Mouse (Mus musculus) lung, embryonic 14.5 days (tissue): ENCODE data around the gene Myrfl. TPM values are rescaled to one million over a fixed set of nuclear protein-coding genes. Genes with fewer than 3 reads are reported as not detected.

ENCODE experiments used
- ATAC-seq: fragments of 200-750 bp; cut with Nextera tagmentation; 2 replicates; pipeline ENCODE4 v1.8.0; 2017; ENCODE audit warnings: mild to moderate bottlenecking, moderate TSS enrichment, moderate library complexity; ENCODE audit not compliant: insufficient read depth
- DNase-seq: peaks from one replicate; pipeline ENCODE4 v3.0.0-alpha.2; 2015
- H3K27ac ChIP-seq: fragments of 300-500 bp; sonication (generic); 2 replicates; pipeline ENCODE4 v1.5.1; 2014; ENCODE audit warnings: low read depth, mild to moderate bottlenecking, moderate library complexity
- H3K27me3 ChIP-seq: fragments of 300-500 bp; sonication (generic); 2 replicates; pipeline ENCODE4 v1.6.1; 2014; ENCODE audit warnings: low read length, control low read depth; ENCODE audit not compliant: insufficient read depth
- H3K36me3 ChIP-seq: fragments of 300-500 bp; sonication (generic); 2 replicates; pipeline ENCODE4 v1.6.1; 2014; ENCODE audit warnings: control low read depth; ENCODE audit not compliant: insufficient read depth
- H3K4me1 ChIP-seq: fragments of 300-500 bp; sonication (generic); 2 replicates; pipeline ENCODE4 v1.6.1; 2014; ENCODE audit warnings: antibody characterized with exemption, control low read depth; ENCODE audit not compliant: insufficient read depth
- H3K4me2 ChIP-seq: fragments of 300-500 bp; sonication (generic); 2 replicates; pipeline ENCODE4 v1.6.1; 2014; ENCODE audit warnings: mild to moderate bottlenecking
- H3K4me3 ChIP-seq: fragments of 300-500 bp; sonication (generic); 2 replicates; pipeline ENCODE4 v1.5.1; 2014; ENCODE audit warnings: low read depth, low read length
- H3K9ac ChIP-seq: fragments of 300-500 bp; sonication (generic); 2 replicates; pipeline ENCODE4 v1.6.1; 2014
- H3K9me3 ChIP-seq: fragments of 300-500 bp; sonication (generic); 2 replicates; pipeline ENCODE4 v1.6.1; 2016; ENCODE audit warnings: low read depth, low read length, control low read depth
- CTCF ChIP-seq: IDR thresholded peaks from 2 replicates; pipeline ENCODE4 v1.5.1; 2016; ENCODE audit warnings: antibody characterized with exemption, low read depth
- WGBS: fragments of 180-500 bp; shearing (Covaris S2); extraction: QIAGEN DNeasy Blood & Tissue Kit; methylation state at CpG from one replicate; pipeline ENCODE4 v1.1.7; 2014; 5-methylcytosine and 5-hydroxymethylcytosine counted together
- polyA plus RNA-seq: library from polyadenylated mRNA; unstranded; fragments of >200 nt; fragmentation: Nextera tagmentation; extraction: Ambion mirVana; gene quantifications from 2 replicates; pipeline ENCODE4 v1.2.1, GENCODE M21; 2014

Gene Myrfl
- polyA plus RNA-seq, 1 experiment from 2014 or later = not detected

GRCm38 (mm10) chr10:116796066-116796465, 100.7 kb downstream of the Myrfl start:
- Histone ChIP-seq H3K4me3 (no peak overlapping the region), H3K4me1 (no peaks in the 10 kb centered on the region), H3K36me3 (no peaks in the 10 kb centered on the region), H3K4me2 (no peak overlapping the region), H3K9ac (no peak overlapping the region), H3K27ac (no peak overlapping the region), H3K27me3 (no peaks in the 10 kb centered on the region), H3K9me3 (no peaks in the 10 kb centered on the region)
- WGBS = 53% methylated on average over 6 of the region's 6 CpGs
- ATAC-seq (no peak), DNase-seq (no peak)
- no peak for TF ChIP-seq CTCF

GRCm38 (mm10) chr10:116789096-116789495, 107.6 kb downstream of the Myrfl start:
- TF ChIP-seq CTCF = peak; percentile 63
- DNase-seq = peak; percentile 65
- H3K4me3 ChIP-seq = no peak overlapping the region
- no peaks in the 10 kb centered on the region for H3K36me3 ChIP-seq
- no peaks in the 10 kb centered on the region for H3K9me3 ChIP-seq
- no peak overlapping the region for H3K4me2 ChIP-seq
- H3K27me3 ChIP-seq = no peaks in the 10 kb centered on the region
- no peak for ATAC-seq
- H3K4me1 ChIP-seq = no peaks in the 10 kb centered on the region
- H3K9ac ChIP-seq = no peak overlapping the region
- H3K27ac ChIP-seq = no peak overlapping the region

DNA sequence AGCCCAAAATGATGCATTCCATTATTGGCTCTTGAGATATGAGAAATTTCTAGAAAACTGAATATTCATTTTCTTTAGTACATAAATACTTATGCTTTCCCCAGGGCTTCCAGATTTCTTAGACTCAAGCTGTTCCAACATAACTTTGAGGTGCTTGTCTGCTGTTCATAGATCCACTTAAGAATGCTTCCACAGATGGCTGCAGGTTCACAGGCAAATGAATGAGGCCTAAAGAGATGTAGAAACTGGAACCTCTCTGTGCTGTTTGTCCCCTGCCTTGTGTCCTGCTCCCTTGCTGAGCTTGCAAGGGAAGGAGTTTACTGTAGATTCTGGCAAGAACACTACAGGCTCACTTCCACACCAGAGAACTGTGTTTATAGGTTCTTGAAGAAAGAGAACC, 108.3 kb downstream of the Myrfl start:
- no peaks in the 10 kb centered on the region for H3K9me3 ChIP-seq
- no peak for TF ChIP-seq CTCF
- no peak overlapping the region for H3K4me2 ChIP-seq
- H3K4me3 ChIP-seq = no peak overlapping the region
- no peaks in the 10 kb centered on the region for H3K27me3 ChIP-seq
- no peaks in the 10 kb centered on the region for H3K36me3 ChIP-seq
- H3K9ac ChIP-seq = no peak overlapping the region
- DNase-seq (no peak), ATAC-seq (no peak)
- no peaks in the 10 kb centered on the region for H3K4me1 ChIP-seq
- H3K27ac ChIP-seq = no peak overlapping the region

DNA sequence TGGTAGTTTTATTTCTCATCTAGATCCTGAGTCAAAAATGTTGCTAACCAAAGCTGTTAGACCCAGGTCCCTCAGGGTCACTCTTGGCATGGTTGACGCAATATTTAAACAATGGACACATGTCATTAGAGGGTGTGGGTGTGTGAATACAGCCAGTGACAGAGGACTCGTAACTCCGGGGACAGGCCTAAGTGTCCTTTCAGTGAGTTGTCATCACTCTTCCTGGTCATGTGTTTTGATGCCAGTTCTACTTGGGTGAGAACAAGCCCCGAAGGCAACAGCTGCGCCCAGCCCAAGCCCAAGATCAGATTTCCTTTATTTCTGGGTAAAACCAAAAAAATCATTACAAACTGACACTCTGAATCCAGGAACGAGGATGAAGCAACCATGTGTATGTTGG, 112.6 kb downstream of the Myrfl start:
- no peaks in the 10 kb centered on the region for H3K36me3 ChIP-seq
- ATAC-seq (no peak), DNase-seq (no peak)
- H3K4me2 ChIP-seq = no peak overlapping the region
- WGBS = 65% methylated on average over 6 of the region's 6 CpGs
- H3K27me3 ChIP-seq = no peaks in the 10 kb centered on the region
- no peak overlapping the region for H3K27ac ChIP-seq
- TF ChIP-seq CTCF = no peak
- H3K4me1 ChIP-seq = no peaks in the 10 kb centered on the region
- no peak overlapping the region for H3K9ac ChIP-seq
- H3K4me3 ChIP-seq = no peak overlapping the region
- H3K9me3 ChIP-seq = no peaks in the 10 kb centered on the region

GRCm38 (mm10) chr10:116783020-116783419, 113.7 kb downstream of the Myrfl start:
- DNase-seq (no peak), ATAC-seq (peak; percentile 28; the same call in 1 of the 2 replicates)
- no peak overlapping the region for H3K9ac ChIP-seq
- H3K4me1 ChIP-seq = no peaks in the 10 kb centered on the region
- WGBS = 20% methylated on average over 4 of the region's 5 CpGs
- H3K9me3 ChIP-seq = no peaks in the 10 kb centered on the region
- H3K27me3 ChIP-seq = no peaks in the 10 kb centered on the region
- TF ChIP-seq CTCF = no peak
- no peak overlapping the region for H3K4me3 ChIP-seq
- H3K36me3 ChIP-seq = no peaks in the 10 kb centered on the region
- no peak overlapping the region for H3K4me2 ChIP-seq
- no peak overlapping the region for H3K27ac ChIP-seq

- Histone ChIP-seq H3K9ac (no peak overlapping the region), H3K4me2 (no peak overlapping the region), H3K27me3 (no peaks in the 10 kb centered on the region), H3K27ac (no peak overlapping the region), H3K4me1 (no peaks in the 10 kb centered on the region), H3K36me3 (no peaks in the 10 kb centered on the region), H3K4me3 (no peak overlapping the region), H3K9me3 (no peaks in the 10 kb centered on the region)
- no peak for DNase-seq
- ATAC-seq = no peak
- TF ChIP-seq CTCF = no peak
- 85% methylated on average over 8 of the region's 8 CpGs for WGBS
Measured at GRCm38 (mm10) chr10:116777947-116778346, 118.8 kb downstream of the Myrfl start.

DNA sequence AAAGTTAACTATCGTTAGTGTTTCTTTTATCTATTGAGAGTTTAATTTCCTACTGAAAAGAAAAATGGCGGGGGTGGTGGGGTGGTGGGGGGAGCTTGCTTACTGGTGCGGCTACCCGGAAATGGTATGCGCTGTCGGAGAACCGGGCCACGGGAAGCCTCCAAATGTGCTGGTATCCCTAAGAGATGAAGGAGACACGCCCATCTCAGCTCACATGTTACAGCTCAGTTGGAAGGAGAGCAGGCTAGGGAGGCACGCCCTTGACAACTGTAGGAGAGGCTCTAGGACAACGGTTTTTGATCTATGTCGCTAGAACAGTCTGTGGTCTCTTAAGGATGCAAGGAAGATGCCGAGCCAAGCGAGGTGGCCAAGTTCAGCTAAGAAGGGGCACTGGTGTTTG, 119.9 kb downstream of the Myrfl start:
- Histone ChIP-seq H3K27ac (no peak overlapping the region), H3K4me3 (no peak overlapping the region), H3K4me1 (no peaks in the 10 kb centered on the region), H3K9me3 (no peaks in the 10 kb centered on the region), H3K27me3 (no peaks in the 10 kb centered on the region), H3K9ac (no peak overlapping the region), H3K36me3 (no peaks in the 10 kb centered on the region), H3K4me2 (no peak overlapping the region)
- DNase-seq (no peak), ATAC-seq (no peak)
- no peak for TF ChIP-seq CTCF
- WGBS = 86% methylated on average over 14 of the region's 14 CpGs
